Mouse (Mus musculus) megakaryocyte, embryonic 14.5 days (primary cell): ENCODE data around the gene Hs3st2.

ENCODE experiments used
- FLI1 ChIP-seq: IDR thresholded peaks from 2 replicates; pipeline ENCODE4 v1.6.1; 2012; ENCODE audit warnings: low read length, inconsistent platforms, mixed read lengths
- GATA1 ChIP-seq: IDR thresholded peaks from 3 replicates; pipeline ENCODE4 v1.6.1; 2012; ENCODE audit warnings: mixed read lengths, low read length, inconsistent platforms, borderline replicate concordance

- TF ChIP-seq GATA1 (no peak), FLI1 (no peak)
These were observed 66.4 kb downstream of the Hs3st2 start for GRCm38 (mm10) chr7:121458075-121458474.
